Mouse (Mus musculus): ENCODE results near the gene Ndufs3. TPM values are rescaled to one million over a fixed set of nuclear protein-coding genes. Genes with fewer than 3 reads are reported as not detected.

The Ndufs3 gene
- polyA plus RNA-seq, 1 experiment: 222 TPM

DNA sequence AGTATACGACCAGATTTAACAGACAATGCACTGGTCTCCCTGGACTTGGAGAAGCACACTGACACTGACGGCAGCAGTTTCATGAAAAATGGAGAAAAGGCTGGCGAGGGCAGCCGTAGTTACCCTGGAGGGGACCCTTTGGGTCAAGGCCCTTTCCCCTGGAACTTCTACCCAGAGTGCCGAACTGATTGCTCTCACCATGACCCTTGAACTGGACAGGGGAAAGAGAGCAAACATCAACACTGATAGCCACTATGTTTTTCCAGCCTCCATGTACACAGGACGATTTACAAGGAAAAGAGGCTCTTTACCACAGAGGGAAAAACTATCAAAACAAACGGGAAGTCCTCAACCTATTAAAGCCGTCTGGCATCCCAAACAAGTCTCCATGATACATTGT is 27.2 kb upstream of the Ndufs3 start:
- Histone ChIP-seq H3K4me1 (ENCODE audit: control insufficient read depth, insufficient read depth, low read length) (no peaks in the 10 kb centered on the region), H3K4me3 (ENCODE audit: insufficient read depth, low read length) (no peak overlapping the region)
- TF ChIP-seq CTCF (IDR thresholded peaks at IDR 0.05; ENCODE audit: extremely low read depth, insufficient read depth, low read length): no peak
- no peak for TF ChIP-seq POLR2A (IDR thresholded peaks at IDR 0.05; ENCODE audit: extremely low read depth, insufficient read depth, low read length)

DNA sequence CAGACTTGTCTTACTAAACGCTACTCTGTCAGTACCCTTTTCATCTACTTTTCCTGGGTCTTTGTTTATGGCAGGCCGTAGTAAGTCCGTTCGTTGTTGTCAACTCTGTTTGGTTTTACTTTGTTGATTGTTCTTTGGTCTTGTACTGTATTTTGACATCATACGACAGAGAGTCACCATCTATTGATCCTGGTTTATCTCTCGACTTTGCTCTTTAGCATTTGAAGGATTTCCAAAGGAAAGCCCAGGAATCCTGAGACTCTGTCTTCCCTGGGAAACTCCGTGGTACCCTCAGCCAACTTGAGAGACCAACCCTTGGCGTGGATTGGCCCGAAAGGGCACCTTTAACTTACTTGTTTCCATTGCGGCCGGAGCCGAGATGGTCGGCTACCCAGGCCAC is 23.9 kb upstream of the Ndufs3 start:
- no peak overlapping the region for H3K4me3 ChIP-seq (ENCODE audit: insufficient read depth, low read length)
- H3K4me1 ChIP-seq (ENCODE audit: control insufficient read depth, insufficient read depth, low read length): no peaks in the 10 kb centered on the region
- no peak overlapping the region for H3K27ac ChIP-seq (ENCODE audit: insufficient read depth, low read length)
- TF ChIP-seq CTCF (IDR thresholded peaks at IDR 0.05; ENCODE audit: extremely low read depth, insufficient read depth, low read length) (no peak), POLR2A (IDR thresholded peaks at IDR 0.05; ENCODE audit: extremely low read depth, insufficient read depth, low read length) (no peak)

More for the DNA sequence above, 27.2 kb upstream of the Ndufs3 start:
- no peak overlapping the region for H3K27ac ChIP-seq (ENCODE audit: insufficient read depth, low read length)

DNA sequence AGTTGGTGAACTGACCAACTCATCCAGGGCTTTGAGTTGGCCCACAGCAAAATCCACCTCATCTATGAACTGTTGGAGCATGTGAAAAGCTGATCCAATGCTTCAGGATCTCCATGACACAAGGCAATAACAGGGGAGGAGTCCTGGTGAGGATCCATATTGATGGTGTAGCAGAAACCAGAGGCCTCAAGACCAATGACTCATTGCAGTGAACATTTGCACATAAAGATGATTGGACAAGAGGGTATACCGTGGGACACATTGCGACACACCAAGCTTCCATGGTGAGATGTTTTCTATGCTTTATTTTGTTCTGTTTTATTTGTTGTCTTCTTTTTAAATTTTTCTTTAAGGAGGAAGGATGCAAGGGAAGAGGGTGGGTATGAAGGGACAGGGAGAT is 18.0 kb upstream of the Ndufs3 start:
- no peaks in the 10 kb centered on the region for H3K4me1 ChIP-seq (ENCODE audit: control insufficient read depth, insufficient read depth, low read length)
- no peak overlapping the region for H3K4me3 ChIP-seq (ENCODE audit: insufficient read depth, low read length)
- H3K27ac ChIP-seq (ENCODE audit: insufficient read depth, low read length): no peak overlapping the region
- TF ChIP-seq POLR2A (IDR thresholded peaks at IDR 0.05; ENCODE audit: extremely low read depth, insufficient read depth, low read length) (no peak), CTCF (IDR thresholded peaks at IDR 0.05; ENCODE audit: extremely low read depth, insufficient read depth, low read length) (no peak)

DNA sequence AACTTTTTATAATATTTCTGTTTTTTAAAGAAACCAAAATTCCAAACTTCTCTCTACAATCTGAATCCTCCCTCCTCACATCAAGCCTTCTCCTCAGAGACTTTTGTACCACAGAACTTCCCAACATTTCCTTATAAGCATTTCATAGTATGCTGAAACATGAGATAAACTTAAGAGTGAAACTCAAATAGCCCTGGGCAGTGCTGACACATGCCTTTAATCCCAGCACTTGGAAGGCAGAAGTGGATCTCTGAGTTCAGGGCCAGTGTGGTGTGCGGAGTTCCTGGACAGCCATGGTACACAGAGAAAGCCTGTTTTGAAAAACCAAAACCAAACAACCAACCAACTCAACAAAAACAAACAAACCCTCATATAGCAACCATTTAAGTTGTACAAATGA is 16.6 kb upstream of the Ndufs3 start:
- no peak overlapping the region for H3K4me3 ChIP-seq (ENCODE audit: insufficient read depth, low read length)
- H3K4me1 ChIP-seq (ENCODE audit: control insufficient read depth, insufficient read depth, low read length): 0 out of 2 replicates have a peak, but pooled peaks cover 2% of the 10 kb centered on the region
- no peak for TF ChIP-seq POLR2A (IDR thresholded peaks at IDR 0.05; ENCODE audit: extremely low read depth, insufficient read depth, low read length)
- no peak overlapping the region for H3K27ac ChIP-seq (ENCODE audit: insufficient read depth, low read length)

DNA sequence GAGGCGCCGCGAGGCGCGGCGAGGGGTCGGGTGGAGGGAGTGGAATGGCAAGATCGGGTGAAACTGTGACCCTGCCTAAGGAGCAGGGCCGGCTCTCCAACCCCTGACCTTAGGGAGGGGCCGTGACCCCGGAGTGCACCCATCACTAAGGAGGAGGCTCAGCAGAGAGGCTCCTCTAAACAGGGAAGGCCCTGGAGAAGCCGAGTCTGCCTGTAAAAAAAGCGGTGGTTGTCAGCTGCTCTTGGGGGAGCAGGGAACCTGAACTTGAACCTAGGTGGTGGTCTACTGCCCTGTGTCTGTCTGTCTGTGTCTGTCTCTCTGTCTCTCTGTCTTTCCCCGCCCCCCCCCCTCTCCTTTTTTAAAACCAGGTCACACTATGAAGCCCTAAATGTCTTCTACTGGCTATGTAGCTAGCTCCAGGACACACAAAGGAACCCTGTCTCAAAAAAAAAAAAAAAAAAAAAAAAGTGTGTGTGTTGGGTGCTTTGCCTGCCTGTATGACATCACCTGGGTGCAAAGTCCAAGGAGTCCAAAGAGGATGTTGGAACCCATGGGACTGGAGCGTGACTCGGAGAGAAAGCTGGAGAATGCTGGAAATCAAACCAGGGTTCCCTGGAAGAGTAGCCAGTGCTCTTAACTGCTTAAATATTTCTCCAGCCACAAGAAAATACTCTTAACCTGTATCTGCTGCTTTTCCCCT is 13.5 kb upstream of the Ndufs3 start:
- peak overlapping the region; percentile 69 for H3K4me3 ChIP-seq (ENCODE audit: insufficient read depth, low read length)
- H3K27ac ChIP-seq (ENCODE audit: insufficient read depth, low read length): peak overlapping the region; percentile 97
- H3K4me1 ChIP-seq (ENCODE audit: control insufficient read depth, insufficient read depth, low read length): peaks cover 5% of the 10 kb centered on the region
- 0 out of 2 replicates have a peak, but pooled peaks have one; percentile 23 for TF ChIP-seq POLR2A (IDR thresholded peaks at IDR 0.05; ENCODE audit: extremely low read depth, insufficient read depth, low read length)
- TF ChIP-seq CTCF (IDR thresholded peaks at IDR 0.05; ENCODE audit: extremely low read depth, insufficient read depth, low read length): no peak

DNA sequence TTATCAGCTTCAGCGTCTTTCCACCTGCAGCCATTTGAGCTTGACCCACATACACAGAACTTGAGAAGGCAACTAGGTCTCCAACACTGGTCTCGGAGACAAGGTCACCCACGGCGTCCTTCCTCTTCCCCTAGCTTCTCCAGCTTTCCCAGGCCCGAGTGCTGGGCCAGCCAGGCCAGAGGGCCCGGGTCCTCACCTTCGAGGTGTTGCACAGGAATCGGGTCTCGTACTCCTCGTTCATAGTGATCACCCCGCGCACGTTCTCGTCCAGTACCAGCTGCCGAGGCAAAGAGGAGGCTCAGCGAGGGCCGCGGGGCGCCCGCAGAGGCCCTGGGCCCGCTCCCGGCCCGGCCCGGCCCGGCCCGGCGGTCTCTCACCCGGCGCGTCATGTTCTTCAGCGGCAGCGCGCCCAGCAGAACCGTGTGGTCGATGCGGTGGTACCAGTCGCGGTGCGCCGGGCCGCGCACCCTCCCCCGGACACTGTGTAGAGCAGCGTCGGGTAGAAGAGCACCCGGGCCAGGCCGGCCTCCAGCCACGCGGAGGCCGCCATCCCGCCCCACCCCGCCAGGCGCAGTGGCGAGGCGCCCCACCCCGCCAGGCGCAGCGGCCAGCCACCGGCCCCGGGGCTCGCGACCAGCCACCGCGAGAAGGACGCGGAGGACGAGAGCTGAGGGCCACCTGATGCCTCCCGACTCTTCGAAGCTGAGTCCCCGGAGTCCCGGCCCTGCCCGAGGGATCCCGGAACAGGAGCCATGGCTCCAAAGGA is 12.8 kb upstream of the Ndufs3 start:
- peak overlapping the region; percentile 69 for H3K4me3 ChIP-seq (ENCODE audit: insufficient read depth, low read length)
- peaks cover 5% of the 10 kb centered on the region for H3K4me1 ChIP-seq (ENCODE audit: control insufficient read depth, insufficient read depth, low read length)
- H3K27ac ChIP-seq (ENCODE audit: insufficient read depth, low read length): peak overlapping the region; percentile 97
- no peak for TF ChIP-seq POLR2A (IDR thresholded peaks at IDR 0.05; ENCODE audit: extremely low read depth, insufficient read depth, low read length)
- TF ChIP-seq CTCF (IDR thresholded peaks at IDR 0.05; ENCODE audit: extremely low read depth, insufficient read depth, low read length): no peak

DNA sequence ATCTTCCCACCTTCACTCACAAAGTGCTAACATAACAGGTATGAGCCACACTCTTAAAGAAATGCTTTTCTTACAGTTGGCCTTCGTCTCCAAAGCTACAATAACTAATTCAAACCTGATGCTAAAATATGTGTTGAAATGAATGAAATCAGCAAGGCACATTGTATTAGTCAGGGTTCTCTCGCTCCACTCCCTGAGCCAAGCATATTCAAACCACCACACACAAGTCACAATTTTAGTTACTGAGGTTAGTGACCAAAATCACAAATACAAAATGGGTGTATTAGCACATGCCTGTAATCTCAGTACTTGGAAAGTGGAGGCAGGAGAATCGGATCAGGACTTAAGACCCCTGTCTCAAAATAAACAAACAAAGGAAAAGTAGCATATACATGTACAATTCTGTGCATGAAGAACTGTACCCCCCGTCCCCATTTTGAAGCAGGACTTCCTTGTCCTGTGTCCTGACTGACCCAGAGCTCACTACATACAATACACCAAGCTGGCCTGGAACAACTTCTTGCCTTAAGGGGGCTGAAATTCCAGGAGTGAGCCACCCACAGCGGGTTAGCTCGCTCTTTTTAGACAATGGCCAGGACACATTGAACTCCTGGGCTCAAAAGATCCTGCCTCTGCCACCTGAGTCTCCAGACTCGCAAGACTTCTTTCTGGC is 12.1 kb upstream of the Ndufs3 start:
- TF ChIP-seq POLR2A (IDR thresholded peaks at IDR 0.05; ENCODE audit: extremely low read depth, insufficient read depth, low read length): no peak
- no peak for TF ChIP-seq CTCF (IDR thresholded peaks at IDR 0.05; ENCODE audit: extremely low read depth, insufficient read depth, low read length)
- H3K4me1 ChIP-seq (ENCODE audit: control insufficient read depth, insufficient read depth, low read length): peaks cover 5% of the 10 kb centered on the region
- H3K27ac ChIP-seq (ENCODE audit: insufficient read depth, low read length): peak overlapping the region; percentile 97
- peak overlapping the region; percentile 69 for H3K4me3 ChIP-seq (ENCODE audit: insufficient read depth, low read length)

DNA sequence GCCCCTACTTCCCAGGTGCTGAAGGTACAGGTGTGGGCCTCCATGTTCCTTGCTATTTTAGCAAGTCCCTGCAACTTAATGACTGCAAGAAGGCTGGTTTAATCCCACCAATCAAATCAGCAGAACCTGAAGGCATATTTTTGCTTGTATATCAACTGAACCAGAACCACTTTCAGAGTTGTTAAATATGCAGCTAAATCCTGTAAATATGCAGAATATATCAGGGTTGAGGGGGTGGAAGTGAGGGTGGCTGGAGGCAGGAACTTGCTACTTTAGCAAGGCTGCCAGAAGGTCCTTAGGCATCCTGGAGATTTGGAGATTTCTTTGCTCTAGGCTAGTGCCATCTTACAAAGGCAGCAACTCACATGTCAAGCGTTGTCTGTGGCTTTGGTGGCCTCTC is 10.9 kb upstream of the Ndufs3 start:
- Histone ChIP-seq H3K4me3 (ENCODE audit: insufficient read depth, low read length) (no peak overlapping the region; the same call in 1 of the 2 replicates), H3K27ac (ENCODE audit: insufficient read depth, low read length) (peak overlapping the region; percentile 1; the same call in 1 of the 2 replicates), H3K4me1 (ENCODE audit: control insufficient read depth, insufficient read depth, low read length) (peaks cover 5% of the 10 kb centered on the region)
- TF ChIP-seq CTCF (IDR thresholded peaks at IDR 0.05; ENCODE audit: extremely low read depth, insufficient read depth, low read length) (no peak), POLR2A (IDR thresholded peaks at IDR 0.05; ENCODE audit: extremely low read depth, insufficient read depth, low read length) (0 out of 2 replicates have a peak, but pooled peaks have one; percentile 27)

DNA sequence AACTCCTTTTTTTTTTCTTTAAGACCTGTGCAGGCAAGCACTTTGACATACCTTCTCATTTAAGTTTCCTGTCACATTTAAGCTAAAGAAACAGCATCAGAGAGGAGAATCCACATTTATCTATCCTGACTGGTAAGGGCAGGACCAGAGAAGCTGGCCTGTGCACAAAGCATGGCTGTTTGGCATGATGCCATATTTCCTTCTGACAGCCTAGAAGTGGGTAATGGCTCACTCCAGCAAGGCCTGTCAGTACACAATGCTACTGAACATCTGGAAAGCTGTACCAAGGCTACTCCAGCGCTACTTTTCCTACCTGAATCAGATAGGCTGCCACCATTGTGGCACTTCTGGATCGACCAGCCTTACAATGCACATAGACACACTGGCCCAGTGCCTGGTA is 9.0 kb upstream of the Ndufs3 start:
- TF ChIP-seq CTCF (IDR thresholded peaks at IDR 0.05; ENCODE audit: extremely low read depth, insufficient read depth, low read length) (no peak), POLR2A (IDR thresholded peaks at IDR 0.05; ENCODE audit: extremely low read depth, insufficient read depth, low read length) (no peak)
- no peak overlapping the region for H3K4me3 ChIP-seq (ENCODE audit: insufficient read depth, low read length)
- peaks cover 5% of the 10 kb centered on the region for H3K4me1 ChIP-seq (ENCODE audit: control insufficient read depth, insufficient read depth, low read length)
- no peak overlapping the region for H3K27ac ChIP-seq (ENCODE audit: insufficient read depth, low read length)
